Mouse (Mus musculus) CD4-positive, CD25-positive, alpha-beta regulatory T cell, adult 9 weeks (primary cell): ENCODE results near the gene Wnt11. TPM values are rescaled to one million over a fixed set of nuclear protein-coding genes. Genes with fewer than 3 reads are reported as not detected.

Source experiments
- polyA plus RNA-seq: library from polyadenylated mRNA; unstranded; fragments of 100-300 nt; shearing (Covaris generic); gene quantifications from one replicate; pipeline ENCODE4 v1.2.1, GENCODE M21; 2017

Gene Wnt11
- not detected for polyA plus RNA-seq

DNA sequence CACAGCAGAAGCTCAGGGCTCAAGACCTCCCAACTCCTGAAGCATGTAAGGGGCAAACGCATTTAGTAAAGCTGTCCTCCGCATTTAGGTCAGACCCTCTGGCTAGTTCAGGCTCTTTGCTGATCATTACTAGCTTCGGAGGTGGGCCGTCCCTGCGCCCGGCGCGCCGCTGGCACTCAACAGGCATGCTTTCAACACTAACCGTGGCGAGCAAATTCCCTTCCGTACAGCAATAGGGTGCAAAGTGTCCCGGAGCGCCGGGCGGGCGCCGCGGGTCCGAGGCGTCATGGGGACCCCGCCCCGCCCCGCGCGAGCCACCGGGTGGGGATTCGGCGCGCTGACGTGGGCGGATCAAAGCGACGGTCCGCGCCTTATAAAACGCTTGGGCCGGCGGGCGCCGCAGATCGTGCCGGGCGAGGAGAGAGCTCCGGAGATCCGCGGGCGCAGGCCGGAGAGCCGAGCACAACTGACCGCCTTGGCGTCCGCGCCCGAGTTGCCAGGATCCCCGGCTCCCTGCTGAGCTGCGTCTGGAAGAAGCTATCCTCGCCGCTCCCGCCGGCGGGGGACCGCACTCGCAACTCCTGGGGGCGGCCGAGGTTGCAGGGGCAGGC lies at the start of gene Wnt11:
TSS of gene Wnt11 (plus strand) at position 402 of the 611 bp plus-strand sequence.

Other genes starting within 250 kb of the Wnt11 start
- 90.3 TPM for gene Emsy, start 178.3 kb upstream of the Wnt11 start, polyA plus RNA-seq
- gene Thap12, start 132.0 kb upstream of the Wnt11 start, polyA plus RNA-seq, result 9.8 TPM